Mouse (Mus musculus) subcutaneous adipose tissue, adult 2 months (tissue): ENCODE data around the gene Hoxc9. TPM values are rescaled to one million over a fixed set of nuclear protein-coding genes. Genes with fewer than 3 reads are reported as not detected.

Source experiments
- polyA plus RNA-seq: library from polyadenylated mRNA; depleted of rRNA; stranded (reverse); fragments of >200 nt; gene quantifications from 2 replicates; pipeline ENCODE4 v1.2.3, GENCODE M21; 2012; ENCODE audit warnings: low replicate concordance; rRNA removed

Hoxc9 gene
- polyA plus RNA-seq = 3.5 and 6.2 TPM in 2 replicates

GRCm38 (mm10) chr15:102976171-102976570 is at the start of gene Hoxc9:
Gene Hoxc9 (plus strand): TSS chr15:102976439.

DNA sequence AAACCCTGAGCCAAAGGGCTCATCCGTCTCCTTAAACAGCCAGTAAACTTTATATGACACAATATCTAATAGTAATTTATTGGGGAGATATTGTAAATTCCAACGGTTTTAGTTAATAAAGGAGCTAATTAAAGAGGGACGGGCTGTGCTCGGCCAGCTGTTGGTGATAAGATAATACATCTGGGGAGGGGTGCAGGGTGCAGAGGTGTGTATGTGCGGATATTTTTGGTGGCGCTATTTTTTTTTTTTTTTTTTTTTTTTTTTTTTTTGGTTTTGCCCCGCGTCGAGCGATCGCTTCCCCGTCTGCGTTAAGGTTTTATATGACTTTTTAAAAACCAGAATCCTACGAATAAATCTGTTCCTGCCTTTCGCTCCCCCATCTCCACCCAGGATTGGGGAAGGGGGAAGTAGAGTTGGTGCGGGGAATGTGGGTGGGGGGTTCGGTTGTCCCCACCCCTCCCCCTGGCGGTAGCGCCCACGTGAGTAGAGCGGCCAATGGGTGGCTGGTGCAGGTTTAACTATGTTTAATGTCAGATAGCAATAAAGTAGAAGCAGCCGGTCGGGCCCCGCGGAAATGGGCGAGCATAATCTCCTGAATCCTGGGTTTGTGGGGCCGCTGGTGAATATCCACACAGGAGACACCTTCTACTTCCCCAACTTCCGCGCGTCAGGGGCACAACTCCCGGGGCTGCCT is 39.8 kb upstream of the Hoxc9 start, which contains the start of gene Hoxc12:
Gene Hoxc12 (plus strand): TSS at position 479 of the 694 bp plus-strand sequence.

DNA sequence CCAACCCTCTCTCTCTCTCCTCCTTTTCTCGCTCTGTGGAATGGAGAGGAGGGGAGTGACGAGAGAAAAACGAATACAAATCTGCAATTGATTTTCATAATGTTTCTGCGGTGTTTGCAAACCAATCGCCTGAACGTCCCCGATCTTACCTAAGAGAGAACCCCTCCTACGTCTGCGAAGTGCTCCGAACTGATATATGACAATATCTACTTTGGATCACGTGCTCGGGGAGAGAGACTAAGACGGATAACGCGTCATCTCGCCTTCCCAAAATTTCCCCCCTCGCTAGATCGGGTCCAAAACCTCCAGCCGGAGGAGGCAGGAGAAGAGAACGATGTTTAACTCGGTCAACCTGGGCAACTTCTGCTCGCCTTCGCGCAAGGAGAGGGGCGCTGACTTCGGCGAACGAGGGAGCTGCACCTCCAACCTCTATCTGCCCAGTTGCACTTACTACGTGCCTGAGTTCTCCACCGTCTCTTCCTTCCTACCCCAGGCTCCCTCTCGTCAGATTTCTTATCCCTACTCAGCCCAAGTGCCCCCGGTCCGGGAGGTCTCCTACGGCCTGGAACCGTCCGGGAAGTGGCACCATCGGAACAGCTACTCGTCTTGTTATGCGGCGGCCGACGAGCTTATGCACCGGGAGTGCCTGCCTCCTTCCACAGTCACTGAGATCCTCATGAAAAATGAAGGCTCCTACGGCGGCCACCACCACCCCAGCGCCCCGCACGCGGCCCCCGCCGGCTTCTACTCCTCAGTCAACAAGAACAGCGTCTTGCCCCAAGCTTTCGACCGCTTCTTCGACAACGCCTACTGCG is 21.8 kb upstream of the Hoxc9 start, which contains the start of gene Hoxc11:
Gene Hoxc11 (plus strand): TSS at position 236 of the 815 bp plus-strand sequence.

GRCm38 (mm10) chr15:102966776-102967311 is 9.4 kb upstream of the Hoxc9 start, which contains the start of gene Hoxc10:
Gene Hoxc10 (plus strand): TSS chr15:102966796.

DNA sequence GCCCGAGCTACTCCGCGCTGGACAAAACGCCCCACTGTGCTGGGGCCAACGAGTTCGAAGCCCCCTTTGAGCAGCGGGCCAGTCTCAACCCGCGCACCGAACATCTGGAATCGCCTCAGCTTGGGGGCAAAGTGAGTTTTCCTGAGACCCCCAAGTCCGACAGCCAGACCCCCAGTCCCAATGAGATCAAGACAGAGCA is 9.0 kb upstream of the Hoxc9 start, which contains the start of gene Hoxc5:
Gene Hoxc5 (plus strand): TSS at position 132 of the 199 bp plus-strand sequence.

DNA sequence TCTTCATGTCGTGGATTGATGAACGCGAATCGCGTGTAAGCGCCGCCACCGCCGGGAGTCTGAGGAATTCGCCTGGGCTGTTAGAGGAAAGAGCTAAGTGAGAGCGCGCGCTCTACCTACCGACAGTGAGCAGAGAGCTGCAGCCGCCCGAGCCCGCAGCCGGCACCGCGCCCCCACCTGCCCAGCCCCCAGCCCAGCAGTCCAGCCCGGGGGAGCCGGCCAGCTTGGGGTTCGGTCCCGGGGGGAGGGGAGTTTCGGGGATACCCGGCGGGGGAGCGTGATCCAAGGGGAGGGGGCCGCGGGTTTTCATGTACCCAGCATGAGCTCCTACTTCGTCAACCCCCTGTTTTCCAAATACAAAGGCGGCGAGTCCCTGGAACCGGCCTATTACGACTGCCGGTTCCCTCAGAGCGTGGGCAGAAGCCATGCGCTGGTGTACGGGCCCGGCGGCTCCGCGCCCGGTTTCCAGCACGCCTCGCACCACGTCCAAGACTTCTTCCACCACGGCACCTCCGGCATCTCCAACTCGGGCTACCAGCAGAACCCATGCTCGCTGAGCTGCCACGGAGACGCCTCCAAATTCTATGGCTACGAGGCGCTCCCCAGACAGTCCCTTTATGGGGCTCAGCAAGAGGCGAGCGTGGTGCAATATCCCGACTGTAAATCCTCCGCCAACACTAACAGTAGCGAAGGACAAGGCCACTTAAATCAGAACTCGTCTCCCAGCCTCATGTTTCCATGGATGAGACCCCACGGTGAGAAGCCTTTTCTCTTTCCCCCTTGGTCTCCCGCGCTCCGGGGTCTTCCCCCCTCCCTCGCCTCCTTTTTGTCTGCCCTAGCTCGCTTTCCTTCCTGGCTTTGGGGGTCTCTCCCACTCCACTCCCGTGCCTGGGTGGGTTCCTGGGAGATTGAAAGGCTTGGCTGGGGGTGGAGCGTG is 14.5 kb downstream of the Hoxc9 start, which contains the start of gene Hoxc8:
Gene Hoxc8 (plus strand): TSS at position 147 of the 937 bp plus-strand sequence.

GRCm38 (mm10) chr15:102997939-102998355 is 21.7 kb downstream of the Hoxc9 start, which contains the start of gene Hoxc6:
Gene Hoxc6 (plus strand): TSS chr15:102998257.

GRCm38 (mm10) chr15:103018636-103019035 is 42.4 kb downstream of the Hoxc9 start, which contains the start of gene Hoxc4:
Gene Hoxc4 (plus strand): TSS chr15:103018934.

Other genes with a start within 250 kb of the Hoxc9 start
- not detected in 2 replicates for gene Hoxc13, start 55.3 kb upstream of the Hoxc9 start, polyA plus RNA-seq
- gene Hoxc12, start 39.7 kb upstream of the Hoxc9 start, polyA plus RNA-seq = not detected in 2 replicates
- gene Hoxc11, start 22.0 kb upstream of the Hoxc9 start, polyA plus RNA-seq = 0.89 and 2.2 TPM in 2 replicates
- gene Hoxc10, start 9.6 kb upstream of the Hoxc9 start, polyA plus RNA-seq = 7.2 and 24.5 TPM in 2 replicates
- 4.7 and 14.5 TPM in 2 replicates for gene Hoxc5, start 9.0 kb upstream of the Hoxc9 start, polyA plus RNA-seq
- 8.0 and 35.1 TPM in 2 replicates for gene Hoxc8, start 14.2 kb downstream of the Hoxc9 start, polyA plus RNA-seq
- 17.5 and 41.7 TPM in 2 replicates for gene Hoxc6, start 21.8 kb downstream of the Hoxc9 start, polyA plus RNA-seq
- gene Hoxc4, start 42.5 kb downstream of the Hoxc9 start, polyA plus RNA-seq = 2.0 and 3.9 TPM in 2 replicates
- 18.0 and 24.1 TPM in 2 replicates for gene Smug1, start 190.7 kb downstream of the Hoxc9 start, polyA plus RNA-seq